Mouse (Mus musculus) MEL (cell line): Measurements from ENCODE around the gene Srxn1. TPM values are rescaled to one million over a fixed set of nuclear protein-coding genes. Genes with fewer than 3 reads are reported as not detected.

Experiments
- DNase-seq: peaks from one replicate; pipeline ENCODE4 v3.0.0; 2011; ENCODE audit warnings: low read depth, low spot score
- H3K27ac ChIP-seq: 2 replicates; pipeline ENCODE4 v1.5.1; 2012; ENCODE audit warnings: low read depth, mild to moderate bottlenecking, control low read depth, low read length, moderate library complexity; ENCODE audit not compliant: control insufficient read depth
- H3K27me3 ChIP-seq, 2 experiments: fragments of 150-350 bp in 1 of 2; sonication (generic) in 1 of 2; 2 replicates each; pipeline ENCODE4 v1.6.1; 2012; ENCODE audit warnings: low read length in 2 of 2, mild to moderate bottlenecking in 2 of 2, improper control_type of control experiment in 1 of 2, moderate library complexity in 1 of 2; ENCODE audit not compliant: insufficient read depth in 2 of 2, control insufficient read depth in 1 of 2
- H3K36me3 ChIP-seq, 2 experiments: 2 replicates each; pipeline ENCODE4 v1.6.1; 2012 to 2014; ENCODE audit warnings: low read length in 2 of 2, improper control_type of control experiment in 1 of 2, inconsistent platforms in 1 of 2, mild to moderate bottlenecking in 1 of 2; ENCODE audit not compliant: insufficient read depth in 2 of 2, control insufficient read depth in 1 of 2
- H3K4me1 ChIP-seq, 2 experiments: fragments of 150-350 bp in 1 of 2; sonication (generic) in 1 of 2; 2 replicates each; pipeline ENCODE4 v1.6.1; 2012; ENCODE audit warnings: low read length in 2 of 2, improper control_type of control experiment in 1 of 2, mild to moderate bottlenecking in 1 of 2; ENCODE audit not compliant: insufficient read depth in 2 of 2, control insufficient read depth in 1 of 2
- H3K4me3 ChIP-seq, 2 experiments: fragments of 150-350 bp in 1 of 2; sonication (generic) in 1 of 2; 2 replicates each; pipeline ENCODE4 v1.5.1; 2012; ENCODE audit warnings: low read depth in 2 of 2, low read length in 2 of 2, mild to moderate bottlenecking in 2 of 2, moderate library complexity in 2 of 2, control low read depth in 1 of 2, improper control_type of control experiment in 1 of 2; ENCODE audit not compliant: control insufficient read depth in 1 of 2, insufficient read depth in 1 of 2
- H3K79me2 ChIP-seq: 2 replicates; pipeline ENCODE4 v1.6.1; 2012; ENCODE audit warnings: mild to moderate bottlenecking, low read length, moderate library complexity; ENCODE audit not compliant: control insufficient read depth, poor library complexity, insufficient read depth
- H3K9ac ChIP-seq: 2 replicates; pipeline ENCODE4 v1.6.1; 2012; ENCODE audit warnings: low read depth, mild to moderate bottlenecking, control low read depth, low read length, moderate library complexity; ENCODE audit not compliant: control insufficient read depth, poor library complexity, severe bottlenecking
- H3K9me3 ChIP-seq: fragments of 150-350 bp; sonication (generic); replicated peaks from 2 replicates; pipeline ENCODE4 v1.6.1; 2012; ENCODE audit warnings: mild to moderate bottlenecking, low read length, improper control_type of control experiment, moderate library complexity; ENCODE audit not compliant: insufficient read depth
- CHD2 ChIP-seq: IDR thresholded peaks from 2 replicates; pipeline ENCODE4 v1.6.1; 2011; ENCODE audit warnings: low read length, improper control_type of control experiment
- CTCF ChIP-seq, 3 experiments: IDR thresholded peaks in 2 of 3; conservative IDR thresholded peaks in 1 of 3; 2 replicates each; pipeline ENCODE4 v1.5.1; 2011 to 2012; ENCODE audit warnings: low read length in 3 of 3, low read depth in 2 of 3, mild to moderate bottlenecking in 2 of 3, improper control_type of control experiment in 1 of 3, inconsistent platforms in 1 of 3, mixed read lengths in 1 of 3, moderate library complexity in 1 of 3; ENCODE audit not compliant: control insufficient read depth in 1 of 3, insufficient read depth in 1 of 3, poor library complexity in 1 of 3, severe bottlenecking in 1 of 3
- ETS1 ChIP-seq: IDR thresholded peaks from 2 replicates; pipeline ENCODE4 v1.6.1; 2012; ENCODE audit warnings: low read depth, mild to moderate bottlenecking, inconsistent platforms, low read length, improper control_type of control experiment, moderate library complexity
- POLR2AphosphoS5 ChIP-seq: IDR thresholded peaks from 2 replicates; pipeline ENCODE4 v1.6.1; 2012; ENCODE audit warnings: low read depth, borderline replicate concordance, mild to moderate bottlenecking, inconsistent platforms, low read length, moderate library complexity, mixed read lengths
- SMC3 ChIP-seq: IDR thresholded peaks from 2 replicates; pipeline ENCODE4 v1.6.1; 2011; ENCODE audit warnings: low read depth, low read length, improper control_type of control experiment
- polyA plus RNA-seq, 2 experiments: library from polyadenylated mRNA; stranded (reverse) in 1 of 2; unstranded in 1 of 2; fragments of >175 nt in 1 of 2; fragments of >200 nt in 1 of 2; gene quantifications; 2 replicates each; pipeline versions ENCODE4 v1.2.1 to v1.2.4; 2012; ENCODE audit warnings: low replicate concordance in 2 of 2, low read depth in 1 of 2; ENCODE audit not compliant: insufficient read length in 2 of 2, insufficient read depth in 1 of 2, missing spikeins in 1 of 2
- total RNA-seq: library from RNA; depleted of rRNA; stranded (reverse); fragments of 300-350 nt; gene quantifications from 2 replicates; pipeline ENCODE4 v1.2.3, GENCODE M21; 2012; rRNA removed

The Srxn1 gene
- total and polyA plus RNA-seq, 3 experiments: 31.3 to 48.6 TPM; not detected in 1

GRCm38 (mm10) chr2:152156471-152156870 lies 51.2 kb downstream of the Srxn1 start:
- no peak for DNase-seq
- no peaks in the 10 kb centered on the region for H3K27me3 ChIP-seq
- no peak for TF ChIP-seq POLR2AphosphoS5
- H3K9ac ChIP-seq: no peak overlapping the region
- no peak overlapping the region for H3K27ac ChIP-seq
- peaks cover 0 to 11% of the 10 kb centered on the region in 2 experiments; a peak in 2 of 4 replicates for H3K36me3 ChIP-seq
- H3K4me1 ChIP-seq: peaks cover 2 to 16% of the 10 kb centered on the region in 2 experiments; a peak in 3 of 4 replicates
- no peaks in the 10 kb centered on the region for H3K9me3 ChIP-seq
- H3K4me3 ChIP-seq: no peak overlapping the region
- no peaks in the 10 kb centered on the region for H3K79me2 ChIP-seq

GRCm38 (mm10) chr2:152159487-152159886 lies 54.2 kb downstream of the Srxn1 start:
- Histone ChIP-seq H3K27ac (no peak overlapping the region), H3K36me3 (peaks cover 0 to 11% of the 10 kb centered on the region in 2 experiments; a peak in 2 of 4 replicates), H3K9me3 (no peaks in the 10 kb centered on the region), H3K9ac (no peak overlapping the region), H3K27me3 (peaks cover 1 to 7% of the 10 kb centered on the region in 2 experiments), H3K4me3 (no peak overlapping the region), H3K4me1 (peaks cover 2 to 16% of the 10 kb centered on the region in 2 experiments; a peak in 3 of 4 replicates), H3K79me2 (no peaks in the 10 kb centered on the region)
- DNase-seq: no peak
- TF ChIP-seq CHD2 (no peak), CTCF (IDR thresholded peaks at IDR 0.05 in 2 of 3, conservative IDR thresholded peaks at IDR 0.05 in 1 of 3; ENCODE audit: control insufficient read depth in 1 of 3, insufficient read depth in 1 of 3, low read depth in 2 of 3, low read length in 3 of 3, poor library complexity in 1 of 3, severe bottlenecking in 1 of 3) (peak in 2 of 3 experiments; percentile 22 to 26; a peak in 3 of 6 replicates), SMC3 (peak; percentile 28), ETS1 (no peak)

Other genes with a start within 250 kb of the Srxn1 start
- gene Angpt4, start 194.3 kb upstream of the Srxn1 start, total RNA-seq: not detected in 2 replicates
- not detected for gene Angpt4, start 194.3 kb upstream of the Srxn1 start, polyA plus RNA-seq
- 5.7 TPM in 2 replicates for gene Fam110a, start 125.3 kb upstream of the Srxn1 start, total RNA-seq
- gene Fam110a, start 125.3 kb upstream of the Srxn1 start, polyA plus RNA-seq: 10 to 100 TPM in 1 of 2 experiments, not detected in 1; 10.8 TPM
- 11.1 and 14.8 TPM in 2 replicates for gene Slc52a3, start 109.0 kb upstream of the Srxn1 start, total RNA-seq
- 10 to 100 TPM in 1 of 2 experiments, not detected in 1; 17.0 TPM for gene Slc52a3, start 109.0 kb upstream of the Srxn1 start, polyA plus RNA-seq
- not detected in 2 replicates for gene Scrt2, start 24.0 kb upstream of the Srxn1 start, total RNA-seq
- not detected for gene Scrt2, start 24.0 kb upstream of the Srxn1 start, polyA plus RNA-seq
- not detected in 2 replicates for gene Tcf15, start 38.0 kb downstream of the Srxn1 start, total RNA-seq
- gene Tcf15, start 38.0 kb downstream of the Srxn1 start, polyA plus RNA-seq: not detected
- gene Csnk2a1, start 121.3 kb downstream of the Srxn1 start, total RNA-seq: 130 and 140 TPM in 2 replicates
- gene Csnk2a1, start 121.3 kb downstream of the Srxn1 start, polyA plus RNA-seq: 10 to 100 TPM in 1 of 2 experiments, not detected in 1; 88.5 TPM
- 19.2 and 19.6 TPM in 2 replicates for gene Tbc1d20, start 188.3 kb downstream of the Srxn1 start, total RNA-seq
- 10 to 100 TPM in 1 of 2 experiments, not detected in 1; 31.4 TPM for gene Tbc1d20, start 188.3 kb downstream of the Srxn1 start, polyA plus RNA-seq
- gene Rbck1, start 227.1 kb downstream of the Srxn1 start, total RNA-seq: 84.9 and 90.9 TPM in 2 replicates
- gene Rbck1, start 227.1 kb downstream of the Srxn1 start, polyA plus RNA-seq: 100 to 1,000 TPM in 1 of 2 experiments, 10 to 100 TPM in 1; 92.1 to 162 TPM
- gene Trib3, start 238.5 kb downstream of the Srxn1 start, total RNA-seq: 6.1 and 62.9 TPM in 2 replicates
- 10 to 100 TPM in 1 of 2 experiments, not detected in 1; 34.9 TPM for gene Trib3, start 238.5 kb downstream of the Srxn1 start, polyA plus RNA-seq